Mouse (Mus musculus) MEL (cell line): Measurements from ENCODE around the gene Ift57.

Source experiments
- CHD2 ChIP-seq: IDR thresholded peaks from 2 replicates; pipeline ENCODE4 v1.6.1; 2011; ENCODE audit warnings: low read length, improper control_type of control experiment
- E2F4 ChIP-seq: IDR thresholded peaks from 2 replicates; pipeline ENCODE4 v1.6.1; 2011; ENCODE audit warnings: low read depth, low read length, improper control_type of control experiment, borderline replicate concordance
- EP300 ChIP-seq, 2 experiments: IDR thresholded peaks; 2 replicates each; pipeline ENCODE4 v1.6.1; 2011; ENCODE audit warnings: improper control_type of control experiment in 2 of 2, low read length in 2 of 2, low read depth in 1 of 2, mild to moderate bottlenecking in 1 of 2
- ETS1 ChIP-seq: IDR thresholded peaks from 2 replicates; pipeline ENCODE4 v1.6.1; 2012; ENCODE audit warnings: low read depth, mild to moderate bottlenecking, inconsistent platforms, low read length, improper control_type of control experiment, moderate library complexity
- GATA1 ChIP-seq: IDR thresholded peaks from 2 replicates; pipeline ENCODE4 v1.6.1; 2011; ENCODE audit warnings: low read depth, low read length, improper control_type of control experiment
- MYB ChIP-seq: IDR thresholded peaks from 2 replicates; pipeline ENCODE4 v1.6.1; 2011; ENCODE audit warnings: mild to moderate bottlenecking, low read depth, low read length, improper control_type of control experiment
- POLR2A ChIP-seq, 2 experiments: IDR thresholded peaks; 2 replicates each; pipeline ENCODE4 v1.6.1; 2011 to 2012; ENCODE audit warnings: low read length in 2 of 2, mild to moderate bottlenecking in 2 of 2, control low read depth in 1 of 2, improper control_type of control experiment in 1 of 2, low read depth in 1 of 2, moderate library complexity in 1 of 2; ENCODE audit not compliant: control insufficient read depth in 1 of 2, insufficient read depth in 1 of 2, poor library complexity in 1 of 2
- USF1 ChIP-seq: IDR thresholded peaks from 2 replicates; pipeline ENCODE4 v1.6.1; 2014; ENCODE audit warnings: low read depth, mild to moderate bottlenecking, inconsistent platforms, low read length, improper control_type of control experiment, moderate library complexity
- ZMIZ1 ChIP-seq: IDR thresholded peaks from 2 replicates; pipeline ENCODE4 v1.6.1; 2012; ENCODE audit warnings: low read depth, mild to moderate bottlenecking, inconsistent platforms, low read length, improper control_type of control experiment, moderate library complexity
- ZNF384 ChIP-seq: IDR thresholded peaks from 2 replicates; pipeline ENCODE4 v1.6.1; 2012; ENCODE audit warnings: low read depth, mild to moderate bottlenecking, inconsistent platforms, low read length, improper control_type of control experiment

GRCm38 (mm10) chr16:49776981-49777380 is 77.9 kb downstream of the Ift57 start:
- TF ChIP-seq ETS1, result peak; percentile 88
- peak in 1 of 2 experiments; percentile 45; a peak in 2 of 4 replicates for TF ChIP-seq POLR2A (IDR thresholded peaks at IDR 0.05; ENCODE audit: control insufficient read depth in 1 of 2, insufficient read depth in 1 of 2, low read depth in 1 of 2, low read length in 2 of 2, poor library complexity in 1 of 2)
- no peak for TF ChIP-seq USF1
- peak; percentile 88 to 98 for TF ChIP-seq EP300 (IDR thresholded peaks at IDR 0.05; ENCODE audit: low read depth in 1 of 2, low read length in 2 of 2)
- TF ChIP-seq ZNF384, result 0 out of 2 replicates have a peak, but pooled peaks have one; percentile 4
- TF ChIP-seq GATA1, result peak; percentile 75
- peak; percentile 84 for TF ChIP-seq MYB
- TF ChIP-seq E2F4, result no peak
- TF ChIP-seq ZMIZ1, result peak; percentile 37; the same call in 1 of the 2 replicates
- TF ChIP-seq CHD2, result no peak
